Mouse (Mus musculus) cerebellum, adult 2 months (tissue): ENCODE results near the gene Hspbap1.
A peak's percentile ranks its signal among the peaks of the same experiment; 100 is the strongest.

ENCODE experiments used
- CTCF ChIP-seq: fragments of 200-500 bp; IDR thresholded peaks from 2 replicates; pipeline ENCODE4 v1.5.1; 2011; ENCODE audit warnings: low read depth, mild to moderate bottlenecking, control low read depth, low read length, moderate library complexity, borderline replicate concordance; ENCODE audit not compliant: insufficient read depth
- POLR2A ChIP-seq: fragments of 200-500 bp; IDR thresholded peaks from 2 replicates; pipeline ENCODE4 v1.6.1; 2011; ENCODE audit warnings: low read length, control low read depth, borderline replicate concordance; ENCODE audit not compliant: insufficient read depth

DNA sequence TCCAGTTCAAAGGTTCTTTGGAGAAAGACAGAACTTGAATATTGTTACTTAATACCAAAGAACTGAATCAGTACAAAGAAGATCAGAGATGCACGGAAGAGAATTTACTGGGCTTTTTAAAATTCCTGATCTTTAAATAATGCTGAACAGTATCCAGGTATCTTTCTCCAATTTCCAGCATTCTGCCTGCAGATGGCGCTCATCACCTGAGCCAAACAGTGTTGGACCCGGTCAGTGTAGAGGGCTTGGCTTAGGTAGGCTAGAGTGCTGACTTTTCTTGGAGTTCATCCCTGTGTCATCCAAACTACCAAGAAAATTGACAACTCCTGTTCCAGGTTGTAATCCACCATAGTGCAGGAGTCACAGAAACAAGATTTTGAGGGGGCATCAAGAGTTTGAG lies 104.2 kb downstream of the Hspbap1 start:
- TF ChIP-seq CTCF (peak; percentile 55), POLR2A (no peak)
